Mouse (Mus musculus) MEL (cell line): ENCODE results near the gene Inhba.

Source experiments
- ETS1 ChIP-seq: IDR thresholded peaks from 2 replicates; pipeline ENCODE4 v1.6.1; 2012; ENCODE audit warnings: low read depth, mild to moderate bottlenecking, inconsistent platforms, low read length, improper control_type of control experiment, moderate library complexity
- HCFC1 ChIP-seq: IDR thresholded peaks from 2 replicates; pipeline ENCODE4 v1.6.1; 2012; ENCODE audit warnings: low read depth, mild to moderate bottlenecking, inconsistent platforms, low read length, improper control_type of control experiment, moderate library complexity
- JUND ChIP-seq: IDR thresholded peaks from 2 replicates; pipeline ENCODE4 v1.6.1; 2011; ENCODE audit warnings: low read depth, mild to moderate bottlenecking, improper control_type of control experiment, low read length

DNA sequence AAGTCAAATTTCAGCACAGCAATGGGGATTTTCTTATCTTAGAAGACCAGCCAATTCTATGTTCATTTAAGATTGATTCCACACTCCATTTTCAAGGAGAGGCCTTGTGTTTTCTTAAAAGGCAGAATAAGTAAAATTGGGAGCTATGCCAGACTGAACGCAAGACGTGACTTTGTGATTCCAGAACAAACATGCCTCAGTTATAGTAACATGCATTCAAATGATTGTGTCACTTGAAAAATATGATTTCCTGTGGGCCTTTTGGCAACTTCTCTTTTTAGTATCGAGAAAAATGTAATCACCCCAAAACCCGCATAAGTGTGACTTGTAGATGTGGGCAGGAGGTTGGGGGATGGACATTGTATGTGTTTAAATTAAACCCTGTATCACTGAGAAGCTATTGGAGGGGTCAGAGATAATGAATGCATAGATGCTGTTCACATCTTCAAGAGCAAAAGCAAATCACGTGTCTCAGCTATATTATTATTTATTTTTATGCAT, 19.0 kb downstream of the Inhba start:
- no peak for TF ChIP-seq JUND
- TF ChIP-seq ETS1: no peak
- no peak for TF ChIP-seq HCFC1
